Mouse (Mus musculus): Measurements from ENCODE around the gene Oas1d. TPM values are rescaled to one million over a fixed set of nuclear protein-coding genes. Genes with fewer than 3 reads are reported as not detected.
A peak's percentile ranks its signal among the peaks of the same experiment; 100 is the strongest.
"Not testable (repeated sequence)": the region's sequence is repeated elsewhere in the genome, so short reads cannot be mapped to it uniquely, and the experiment has no call there.

Oas1d gene
- total and polyA plus RNA-seq, 2 experiments: not detected

DNA sequence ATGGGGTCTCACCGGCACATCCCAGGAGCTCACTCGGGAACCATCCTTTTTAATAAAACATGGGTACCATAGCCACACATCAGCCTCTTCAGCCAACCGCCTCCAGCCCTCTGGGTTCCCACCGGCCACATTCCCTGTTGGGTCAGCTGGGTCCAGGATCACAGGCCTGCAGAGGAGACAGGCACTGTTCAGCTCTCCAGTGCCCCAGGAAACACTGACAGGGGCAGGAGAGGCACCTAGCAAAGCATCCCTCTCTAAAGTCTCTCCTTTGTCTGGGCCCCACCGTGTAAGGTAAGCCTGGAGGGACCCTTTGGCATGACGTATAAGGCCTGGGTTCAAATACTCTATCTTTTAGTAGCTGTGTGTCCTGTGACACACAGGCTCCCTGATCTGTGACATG, 16.0 kb upstream of the Oas1d start:
- no peaks in the 10 kb centered on the region for H3K4me1 ChIP-seq (ENCODE audit: control insufficient read depth, insufficient read depth, low read length)
- no peak overlapping the region for H3K27ac ChIP-seq (replicated peaks; ENCODE audit: insufficient read depth, low read depth, low read length)
- no peaks in the 10 kb centered on the region for H3K79me2 ChIP-seq (ENCODE audit: control insufficient read depth, insufficient read depth, low read length)
- no peak overlapping the region for H3K4me3 ChIP-seq (ENCODE audit: insufficient read depth, low read depth, low read length)
- H3K27me3 ChIP-seq (ENCODE audit: control insufficient read depth, insufficient read depth, low read length): no peaks in the 10 kb centered on the region
- DNase-seq (ENCODE audit: extremely low read depth, low read depth, low spot score): no peak
- H3K36me3 ChIP-seq (ENCODE audit: control insufficient read depth, insufficient read depth, low read length): 0 out of 2 replicates have a peak, but pooled peaks cover 1% of the 10 kb centered on the region
- TF ChIP-seq POLR2A (IDR thresholded peaks at IDR 0.05; ENCODE audit: extremely low read depth, insufficient read depth, low read length) (no peak), CTCF (IDR thresholded peaks at IDR 0.05; ENCODE audit: low read depth, low read length) (no peak)
- 84% methylated on average over 6 of the region's 6 CpGs for WGBS
- H3K9ac ChIP-seq (ENCODE audit: low read depth, low read length): no peak overlapping the region

DNA sequence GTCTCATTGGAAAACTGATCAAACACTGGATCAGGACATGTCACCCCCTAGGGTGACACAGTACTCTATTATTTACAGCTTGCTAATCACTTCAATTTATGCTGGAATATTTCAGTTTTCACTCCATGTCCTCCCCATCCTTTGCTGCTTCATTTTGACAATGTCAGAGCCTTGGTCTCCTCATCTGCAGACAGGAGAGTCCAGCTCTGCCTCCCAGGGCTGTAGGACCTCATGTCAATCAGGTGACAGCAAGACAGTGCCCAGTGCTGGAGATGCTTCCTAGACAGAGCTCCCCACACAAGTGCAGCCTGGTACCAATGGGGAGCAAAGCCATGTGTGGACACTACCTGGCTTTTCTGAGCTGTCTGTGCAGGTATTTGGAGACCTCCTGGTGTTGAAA, 15.6 kb upstream of the Oas1d start:
- no peak for DNase-seq (ENCODE audit: extremely low read depth, low read depth, low spot score)
- no peak overlapping the region for H3K27ac ChIP-seq (replicated peaks; ENCODE audit: insufficient read depth, low read depth, low read length)
- no peaks in the 10 kb centered on the region for H3K79me2 ChIP-seq (ENCODE audit: control insufficient read depth, insufficient read depth, low read length)
- no peaks in the 10 kb centered on the region for H3K27me3 ChIP-seq (ENCODE audit: control insufficient read depth, insufficient read depth, low read length)
- TF ChIP-seq CTCF (IDR thresholded peaks at IDR 0.05; ENCODE audit: low read depth, low read length): no peak
- no peak for TF ChIP-seq POLR2A (IDR thresholded peaks at IDR 0.05; ENCODE audit: extremely low read depth, insufficient read depth, low read length)
- H3K9ac ChIP-seq (ENCODE audit: low read depth, low read length): no peak overlapping the region
- 0 out of 2 replicates have a peak, but pooled peaks cover 1% of the 10 kb centered on the region for H3K36me3 ChIP-seq (ENCODE audit: control insufficient read depth, insufficient read depth, low read length)
- no peaks in the 10 kb centered on the region for H3K4me1 ChIP-seq (ENCODE audit: control insufficient read depth, insufficient read depth, low read length)
- no peak overlapping the region for H3K4me3 ChIP-seq (ENCODE audit: insufficient read depth, low read depth, low read length)

DNA sequence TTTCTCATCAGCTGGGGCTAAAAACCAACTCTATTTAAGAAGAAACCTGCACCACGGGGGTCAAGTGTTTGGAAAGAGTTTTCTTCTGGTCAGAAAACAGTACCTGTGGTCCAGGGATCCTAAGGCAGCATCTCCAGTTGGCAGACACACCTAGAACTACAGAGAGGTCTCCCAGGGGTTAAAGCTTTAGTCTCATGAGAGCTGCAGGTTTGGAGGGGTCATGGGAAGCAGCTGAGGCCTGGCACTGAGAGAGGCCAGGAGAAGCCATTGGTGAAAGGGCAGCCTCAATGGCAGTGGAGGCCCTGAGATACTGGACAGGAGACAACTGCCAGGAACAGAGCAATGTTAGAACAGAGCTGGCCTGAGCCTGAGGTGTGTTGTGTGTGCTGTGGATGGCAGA, 13.7 kb upstream of the Oas1d start:
- H3K27ac ChIP-seq (replicated peaks; ENCODE audit: insufficient read depth, low read depth, low read length): no peak overlapping the region
- TF ChIP-seq CTCF (IDR thresholded peaks at IDR 0.05; ENCODE audit: low read depth, low read length): no peak
- TF ChIP-seq POLR2A (IDR thresholded peaks at IDR 0.05; ENCODE audit: extremely low read depth, insufficient read depth, low read length): no peak
- no peak for DNase-seq (ENCODE audit: extremely low read depth, low read depth, low spot score)
- H3K9ac ChIP-seq (ENCODE audit: low read depth, low read length): no peak overlapping the region
- 60% methylated on average over 1 of the region's 1 CpGs for WGBS
- H3K36me3 ChIP-seq (ENCODE audit: control insufficient read depth, insufficient read depth, low read length): 0 out of 2 replicates have a peak, but pooled peaks cover 1% of the 10 kb centered on the region
- H3K4me1 ChIP-seq (ENCODE audit: control insufficient read depth, insufficient read depth, low read length): no peaks in the 10 kb centered on the region
- no peaks in the 10 kb centered on the region for H3K79me2 ChIP-seq (ENCODE audit: control insufficient read depth, insufficient read depth, low read length)
- no peak overlapping the region for H3K4me3 ChIP-seq (ENCODE audit: insufficient read depth, low read depth, low read length)
- no peaks in the 10 kb centered on the region for H3K27me3 ChIP-seq (ENCODE audit: control insufficient read depth, insufficient read depth, low read length)

GRCm38 (mm10) chr5:120902056-120902455, 12.3 kb upstream of the Oas1d start:
- no peaks in the 10 kb centered on the region; the same call in 1 of the 2 replicates for H3K4me1 ChIP-seq (ENCODE audit: control insufficient read depth, insufficient read depth, low read length)
- H3K27ac ChIP-seq (replicated peaks; ENCODE audit: insufficient read depth, low read depth, low read length): no peak overlapping the region
- no peak overlapping the region for H3K4me3 ChIP-seq (ENCODE audit: insufficient read depth, low read depth, low read length)
- no peak overlapping the region for H3K9ac ChIP-seq (ENCODE audit: low read depth, low read length)
- 0 out of 2 replicates have a peak, but pooled peaks cover 1% of the 10 kb centered on the region for H3K36me3 ChIP-seq (ENCODE audit: control insufficient read depth, insufficient read depth, low read length)
- no peaks in the 10 kb centered on the region for H3K79me2 ChIP-seq (ENCODE audit: control insufficient read depth, insufficient read depth, low read length)
- H3K27me3 ChIP-seq (ENCODE audit: control insufficient read depth, insufficient read depth, low read length): no peaks in the 10 kb centered on the region
- WGBS: 93% methylated on average over 5 of the region's 5 CpGs
- no peak for TF ChIP-seq POLR2A (IDR thresholded peaks at IDR 0.05; ENCODE audit: extremely low read depth, insufficient read depth, low read length)
- no peak for TF ChIP-seq CTCF (IDR thresholded peaks at IDR 0.05; ENCODE audit: low read depth, low read length)
- no peak for DNase-seq (ENCODE audit: extremely low read depth, low read depth, low spot score)

DNA sequence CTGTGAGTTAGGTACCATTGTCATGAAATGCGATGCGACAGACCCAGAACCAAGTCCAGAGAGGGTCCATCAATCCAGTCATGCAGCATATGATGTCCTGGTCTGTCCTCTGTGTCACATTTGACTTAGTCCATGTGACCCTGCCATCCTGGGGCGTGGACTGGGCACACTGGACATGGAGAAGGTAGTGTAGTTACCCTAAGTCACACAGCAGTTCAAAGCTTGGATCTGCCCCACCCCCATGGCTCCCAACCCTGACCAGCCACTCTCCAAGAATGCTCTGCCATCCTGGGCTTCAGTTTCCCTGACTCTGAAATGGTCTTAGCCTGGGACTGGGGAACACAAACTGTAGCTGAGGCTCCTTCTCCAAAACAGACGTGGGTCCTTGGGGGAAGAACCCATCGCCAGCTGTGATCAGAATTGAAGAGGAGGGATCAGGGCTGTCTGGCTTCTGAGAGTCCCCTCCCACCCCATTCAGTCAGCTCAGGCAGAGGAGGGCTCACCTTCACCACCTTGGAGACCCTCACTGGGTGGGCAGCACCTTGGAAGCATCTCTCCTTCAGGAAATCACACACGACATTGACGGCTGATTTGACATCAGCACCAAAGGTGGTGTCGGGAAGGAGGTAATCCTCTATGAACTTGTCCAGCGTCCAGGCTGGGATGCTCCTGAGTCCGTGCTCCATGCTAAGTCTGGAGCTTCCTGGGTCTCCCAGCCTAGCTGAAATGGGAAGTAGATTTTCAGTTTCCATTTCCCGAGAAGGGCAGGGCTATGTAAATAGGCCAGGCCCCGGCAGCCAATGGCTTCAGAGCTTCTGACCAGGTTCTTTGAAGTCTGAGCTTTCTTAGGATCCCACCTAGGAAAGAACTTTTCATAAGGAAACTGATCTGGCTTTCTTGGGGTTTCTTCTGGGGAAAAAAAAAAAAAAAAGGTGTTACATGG, 7.3 kb upstream of the Oas1d start, which contains the start of gene Oas1a:
TSS of gene Oas1a (minus strand) at position 731 of the 943 bp plus-strand sequence.
- not testable (repeated sequence) for H3K27ac ChIP-seq (replicated peaks; ENCODE audit: insufficient read depth, low read depth, low read length); H3K27me3 ChIP-seq (ENCODE audit: control insufficient read depth, insufficient read depth, low read length); H3K4me1 ChIP-seq (ENCODE audit: control insufficient read depth, insufficient read depth, low read length); H3K79me2 ChIP-seq (ENCODE audit: control insufficient read depth, insufficient read depth, low read length); H3K36me3 ChIP-seq (ENCODE audit: control insufficient read depth, insufficient read depth, low read length)
- peak within 1 kb of the TSS; percentile 29 for H3K4me3 ChIP-seq (ENCODE audit: insufficient read depth, low read depth, low read length)
- WGBS: 28% methylated on average over 9 of the region's 12 CpGs
- peak; percentile 13 for DNase-seq (ENCODE audit: extremely low read depth, low read depth, low spot score)
- H3K9ac ChIP-seq (ENCODE audit: low read depth, low read length): peak within 1 kb of the TSS; percentile 4; the same call in 1 of the 2 replicates
